Mouse (Mus musculus) ovary, adult 18-20 months (tissue): ENCODE measurements around the gene Rnf183.

Source experiments
- DNase-seq: peaks from one replicate; pipeline ENCODE4 v3.0.0; 2022; ENCODE audit warnings: low spot score, mixed read lengths

The Rnf183 gene

GRCm38 (mm10) chr4:62430678-62431077 lies 4.4 kb downstream of the Rnf183 start:
- no peak for DNase-seq

GRCm38 (mm10) chr4:62429616-62430015 lies 5.4 kb downstream of the Rnf183 start:
- no peak for DNase-seq

GRCm38 (mm10) chr4:62427978-62428758 lies 6.9 kb downstream of the Rnf183 start:
- DNase-seq: no peak

DNA sequence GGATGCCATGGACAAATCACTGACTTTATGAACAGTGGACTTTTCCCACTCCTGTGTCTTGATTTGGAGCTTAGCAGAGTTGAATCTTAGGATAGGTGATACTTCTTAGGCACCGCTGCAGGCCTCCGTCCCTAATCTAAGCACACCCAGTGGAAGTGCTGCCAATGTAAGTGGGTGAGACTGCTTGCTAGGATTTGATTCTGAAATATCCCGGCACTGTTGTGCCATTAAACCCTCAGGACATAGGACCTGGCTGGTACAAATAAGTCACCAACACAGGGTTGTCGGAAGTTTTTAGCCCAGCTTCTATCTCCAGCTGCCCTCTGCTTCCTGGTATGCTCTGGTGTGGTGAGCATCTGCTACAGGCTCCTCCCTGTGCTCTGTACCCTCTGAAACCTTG lies 9.2 kb downstream of the Rnf183 start:
- DNase-seq: no peak

DNA sequence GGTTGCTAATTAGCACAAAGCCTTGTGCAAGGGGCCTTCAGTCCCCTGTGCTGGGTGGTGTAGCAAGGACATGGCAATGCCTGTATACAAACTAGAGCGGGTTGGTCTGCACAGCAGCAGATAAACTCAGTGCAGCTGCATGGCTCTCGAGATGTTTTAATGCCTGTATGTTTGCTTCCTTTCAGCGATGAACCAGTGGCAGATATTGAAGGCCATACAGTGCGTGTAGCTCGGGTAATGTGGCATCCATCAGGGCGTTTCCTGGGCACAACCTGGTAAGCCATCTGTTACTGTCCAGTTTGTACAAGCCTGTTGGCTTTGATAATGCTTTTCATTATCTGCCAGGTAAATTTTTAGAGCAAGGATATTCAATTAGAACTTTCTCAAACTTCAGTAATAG lies 16.0 kb downstream of the Rnf183 start:
- DNase-seq: no peak

- DNase-seq: no peak
Observed at GRCm38 (mm10) chr4:62418448-62418847, 16.6 kb downstream of the Rnf183 start.

GRCm38 (mm10) chr4:62411606-62412005 lies 23.4 kb downstream of the Rnf183 start:
- DNase-seq: no peak

- DNase-seq: no peak
Observed at GRCm38 (mm10) chr4:62410325-62410724, 24.7 kb downstream of the Rnf183 start.

DNA sequence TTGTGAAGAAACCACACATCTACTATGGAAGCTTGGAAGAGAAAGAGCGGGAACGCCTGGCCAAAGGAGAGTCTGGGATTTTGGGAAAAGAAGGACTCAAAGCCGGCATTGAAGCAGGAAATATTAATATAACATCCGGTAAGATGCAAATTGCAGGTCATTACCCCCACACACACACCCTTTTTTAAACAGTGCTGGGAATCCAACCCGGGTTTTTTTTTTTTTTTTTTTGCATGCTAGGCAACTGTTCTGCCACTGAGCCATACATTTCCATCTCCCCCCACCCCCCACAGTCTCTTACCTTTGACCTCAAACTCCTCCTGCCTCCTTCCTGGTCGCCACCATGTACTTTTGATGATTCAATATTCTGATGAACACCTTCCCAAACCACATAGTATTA lies 25.4 kb downstream of the Rnf183 start:
- DNase-seq: no peak

DNA sequence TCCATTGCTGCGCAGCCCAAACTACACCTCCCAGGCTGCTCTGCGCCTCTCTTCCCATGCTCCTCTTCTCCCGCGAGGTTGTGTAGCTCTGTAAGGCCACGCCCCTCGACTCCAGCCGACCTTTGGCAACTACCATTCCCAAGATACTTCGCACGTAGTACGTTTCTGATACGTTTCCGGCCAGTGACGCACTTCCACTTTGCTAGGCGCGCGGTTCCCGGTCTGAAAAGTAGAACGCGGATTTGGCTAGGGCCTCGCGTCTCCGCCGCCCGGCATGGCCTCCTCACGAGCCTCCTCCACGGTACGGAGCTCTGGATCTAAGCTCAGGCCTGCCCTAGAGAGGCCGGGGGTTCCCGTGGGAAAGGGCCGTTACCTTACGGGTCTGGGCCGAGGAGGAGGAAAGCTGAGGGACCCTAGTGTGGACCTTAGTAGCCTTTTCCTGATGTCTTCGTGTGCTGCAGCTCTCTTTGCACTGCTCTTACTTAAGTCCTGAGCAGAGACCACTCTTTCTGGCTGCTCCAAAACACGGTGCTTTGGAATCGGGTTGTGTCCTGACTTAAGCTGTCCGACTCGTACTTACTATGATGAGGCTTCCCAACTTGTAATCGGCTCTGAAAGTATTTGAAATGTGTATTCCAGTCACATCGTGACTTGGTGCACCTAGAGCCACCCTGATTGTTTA lies 26.3 kb downstream of the Rnf183 start, which contains the start of the genes Cdc26 and Prpf4:
Gene Cdc26, minus strand, starts transcription at position 42 of the 682 bp plus-strand sequence.
Gene Prpf4, plus strand, starts transcription at position 197 of the 682 bp plus-strand sequence.
- DNase-seq: peak; percentile 97

DNA sequence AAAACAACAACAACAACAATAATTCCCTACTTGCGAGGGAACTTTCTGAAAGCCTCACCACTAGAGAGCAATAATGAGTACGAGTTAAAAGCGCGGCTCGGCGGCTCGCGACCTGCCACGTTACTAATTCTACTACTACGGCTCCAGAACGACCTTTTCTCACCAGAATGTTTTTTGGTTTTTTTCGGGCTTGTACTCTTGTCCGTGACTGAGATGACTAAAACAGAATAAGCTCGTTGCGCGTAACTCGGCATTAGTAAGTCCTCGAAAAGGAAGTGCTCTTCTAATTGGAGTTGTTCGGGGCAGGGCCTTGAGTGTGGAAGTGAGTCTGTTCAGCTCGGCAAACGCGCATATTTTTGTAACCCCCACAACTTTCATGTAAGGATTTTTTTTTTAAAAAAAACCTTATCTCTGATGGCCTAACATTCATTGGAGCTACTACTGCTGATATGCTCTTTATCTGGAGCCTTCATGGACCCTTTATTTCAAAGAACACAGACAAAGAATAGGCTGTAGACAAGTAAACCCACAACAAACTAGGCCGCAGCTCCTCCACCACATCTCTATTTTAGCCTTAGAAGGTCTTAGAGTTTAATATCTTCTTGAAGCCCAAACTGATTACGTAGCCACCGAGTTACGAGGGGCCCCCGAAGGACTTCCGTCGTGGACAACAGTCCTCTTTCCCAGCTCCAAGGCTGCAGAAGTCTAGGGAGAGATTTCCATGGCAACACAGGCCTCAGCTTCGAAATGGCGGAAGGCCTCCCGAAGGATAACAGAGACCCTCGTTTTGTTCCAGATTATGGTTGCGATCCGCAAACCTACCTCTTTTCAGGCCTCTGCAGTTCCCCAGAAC lies 27.1 kb downstream of the Rnf183 start:
- peak; percentile 26 for DNase-seq

GRCm38 (mm10) chr4:62406133-62406532 lies 28.9 kb downstream of the Rnf183 start:
- DNase-seq: no peak

GRCm38 (mm10) chr4:62398956-62399355 lies 36.1 kb downstream of the Rnf183 start:
- DNase-seq: no peak

GRCm38 (mm10) chr4:62397616-62398365 lies 37.3 kb downstream of the Rnf183 start:
- no peak for DNase-seq

DNA sequence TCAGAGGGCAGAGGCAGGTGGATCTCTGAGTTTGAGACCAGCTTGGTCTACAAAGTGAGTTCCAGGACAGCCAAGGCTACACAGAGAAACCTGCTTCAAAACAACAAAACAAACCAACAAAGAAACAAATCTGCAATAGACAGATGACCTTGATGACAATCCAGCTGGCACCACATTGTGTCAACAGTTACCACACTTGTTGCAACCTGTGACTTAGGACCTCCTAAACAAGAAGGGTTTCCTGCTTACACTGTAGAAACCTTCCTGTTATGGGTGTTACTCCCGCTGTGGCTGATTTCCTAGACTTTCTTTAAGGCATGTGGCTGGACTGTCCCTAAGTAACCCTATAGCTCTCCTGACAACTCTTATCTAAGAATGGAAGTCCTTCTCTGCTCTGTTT lies 39.2 kb downstream of the Rnf183 start:
- DNase-seq: no peak

- DNase-seq: no peak
Observed at GRCm38 (mm10) chr4:62393459-62393858, 41.6 kb downstream of the Rnf183 start.

GRCm38 (mm10) chr4:62391892-62392291 lies 43.2 kb downstream of the Rnf183 start:
- DNase-seq: no peak

GRCm38 (mm10) chr4:62389592-62390512 lies 45.2 kb downstream of the Rnf183 start:
- no peak for DNase-seq

DNA sequence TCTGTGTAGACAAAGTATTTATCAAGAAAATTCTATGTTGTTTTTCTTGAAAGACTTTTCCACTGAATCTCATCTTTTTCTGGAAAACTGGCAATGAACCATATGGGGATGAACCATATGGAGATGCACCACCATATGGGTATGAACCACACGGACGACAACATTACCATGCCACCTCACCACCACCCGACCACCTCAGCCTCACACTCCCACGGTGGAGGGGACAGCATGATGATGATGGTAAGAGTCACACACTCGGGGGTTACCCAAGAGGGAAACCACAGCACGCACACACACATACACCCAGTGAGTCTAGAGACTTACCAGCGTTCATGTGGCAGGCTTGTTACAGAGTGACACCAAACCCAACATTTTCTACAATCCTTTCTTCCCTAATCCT lies 49.6 kb downstream of the Rnf183 start:
- DNase-seq: no peak

GRCm38 (mm10) chr4:62384159-62384558 lies 50.9 kb downstream of the Rnf183 start:
- no peak for DNase-seq

- no peak for DNase-seq
Observed at GRCm38 (mm10) chr4:62383752-62384151, 51.3 kb downstream of the Rnf183 start.
